Mouse (Mus musculus) adrenal gland, adult (tissue): ENCODE data around the gene Slc16a4.
A peak's percentile ranks its signal among the peaks of the same experiment; 100 is the strongest.
"Not testable (repeated sequence)": the region's sequence is repeated elsewhere in the genome, so short reads cannot be mapped to it uniquely, and the experiment has no call there.

Experiments used
- DNase-seq, 2 experiments: peaks; one replicate each; pipeline ENCODE4 v3.0.0; 2022 to 2023; ENCODE audit warnings: low spot score in 1 of 2; ENCODE audit not compliant: inconsistent age in 2 of 2

Gene Slc16a4

GRCm38 (mm10) chr3:107295672-107296360 lies 4.8 kb downstream of the Slc16a4 start:
- DNase-seq = no peak

- not testable (repeated sequence) for DNase-seq
These were observed 5.9 kb downstream of the Slc16a4 start for GRCm38 (mm10) chr3:107296917-107297316.

DNA sequence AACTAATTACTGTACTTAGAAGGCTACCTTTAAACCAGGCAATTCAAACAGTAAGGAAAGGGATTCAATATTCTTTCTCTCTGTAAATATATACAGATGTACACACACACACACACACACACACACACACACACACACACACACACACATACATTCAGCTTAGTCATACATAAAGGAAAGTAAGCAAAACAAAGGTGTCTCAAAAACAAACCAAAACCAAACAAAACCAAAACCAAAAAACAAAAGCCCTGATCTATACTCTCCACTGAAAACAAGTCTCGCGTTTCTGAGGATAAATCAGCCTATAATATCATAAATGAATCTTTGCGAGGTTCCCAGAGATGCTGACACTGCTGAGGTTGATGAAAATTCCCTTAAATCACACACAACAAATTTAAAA lies 26.3 kb downstream of the Slc16a4 start:
- no peak for DNase-seq

DNA sequence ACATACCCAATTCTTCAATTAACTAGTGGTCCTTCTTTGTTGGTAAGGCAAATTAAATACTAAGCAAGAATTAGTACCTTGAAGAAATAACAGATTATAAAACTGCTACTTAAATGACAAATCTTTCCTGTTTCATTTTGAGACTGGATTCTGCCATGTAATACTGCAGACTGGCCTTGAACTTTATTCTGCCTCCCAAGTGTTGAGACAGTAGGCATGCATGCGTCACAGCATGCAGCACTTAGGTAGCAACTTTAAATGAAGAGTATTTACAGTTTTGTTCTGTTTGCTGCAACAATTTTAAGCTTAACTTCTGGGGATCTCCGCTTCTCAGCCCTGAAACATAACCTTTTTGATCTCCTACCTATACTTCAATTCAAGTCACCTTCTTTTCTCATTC lies 30.1 kb downstream of the Slc16a4 start:
- DNase-seq = peak; percentile 53 to 81

DNA sequence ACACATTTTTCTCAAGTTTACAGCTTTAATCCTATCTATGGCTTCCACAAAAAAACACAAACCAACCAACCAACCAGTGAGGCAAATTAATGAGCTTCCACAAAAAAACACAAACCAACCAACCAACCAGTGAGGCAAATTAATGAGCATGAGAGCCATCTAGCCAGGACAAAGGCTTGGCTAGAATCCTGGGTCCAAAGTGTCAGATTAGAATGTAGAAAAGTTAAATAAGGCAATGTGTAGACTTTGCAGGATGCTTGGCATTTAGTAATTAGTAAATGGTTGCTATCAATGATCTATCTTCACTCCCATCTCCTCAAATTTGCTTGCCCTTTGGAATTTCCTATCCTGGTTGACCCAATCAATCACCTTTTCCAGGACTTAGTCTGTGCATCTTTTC lies 30.7 kb downstream of the Slc16a4 start:
- DNase-seq = no peak

DNA sequence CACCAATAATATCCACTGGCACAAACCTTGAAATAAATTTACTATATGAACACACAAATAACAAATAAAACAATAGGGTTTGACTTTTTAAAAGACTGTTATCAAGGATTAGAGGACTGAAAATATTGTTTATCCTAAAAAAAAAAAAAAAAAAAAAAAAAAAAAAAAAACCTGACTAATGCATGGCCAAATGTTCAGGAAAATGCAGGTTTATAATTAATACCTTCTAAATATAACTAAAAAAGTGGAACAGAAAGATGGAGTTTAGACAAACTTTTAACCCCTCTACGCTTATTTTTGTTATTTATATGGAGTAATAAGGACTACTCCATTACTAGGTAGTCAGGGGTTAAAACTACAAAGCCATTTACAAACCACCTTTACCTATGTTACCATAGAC lies 35.4 kb downstream of the Slc16a4 start:
- no peak for DNase-seq

DNA sequence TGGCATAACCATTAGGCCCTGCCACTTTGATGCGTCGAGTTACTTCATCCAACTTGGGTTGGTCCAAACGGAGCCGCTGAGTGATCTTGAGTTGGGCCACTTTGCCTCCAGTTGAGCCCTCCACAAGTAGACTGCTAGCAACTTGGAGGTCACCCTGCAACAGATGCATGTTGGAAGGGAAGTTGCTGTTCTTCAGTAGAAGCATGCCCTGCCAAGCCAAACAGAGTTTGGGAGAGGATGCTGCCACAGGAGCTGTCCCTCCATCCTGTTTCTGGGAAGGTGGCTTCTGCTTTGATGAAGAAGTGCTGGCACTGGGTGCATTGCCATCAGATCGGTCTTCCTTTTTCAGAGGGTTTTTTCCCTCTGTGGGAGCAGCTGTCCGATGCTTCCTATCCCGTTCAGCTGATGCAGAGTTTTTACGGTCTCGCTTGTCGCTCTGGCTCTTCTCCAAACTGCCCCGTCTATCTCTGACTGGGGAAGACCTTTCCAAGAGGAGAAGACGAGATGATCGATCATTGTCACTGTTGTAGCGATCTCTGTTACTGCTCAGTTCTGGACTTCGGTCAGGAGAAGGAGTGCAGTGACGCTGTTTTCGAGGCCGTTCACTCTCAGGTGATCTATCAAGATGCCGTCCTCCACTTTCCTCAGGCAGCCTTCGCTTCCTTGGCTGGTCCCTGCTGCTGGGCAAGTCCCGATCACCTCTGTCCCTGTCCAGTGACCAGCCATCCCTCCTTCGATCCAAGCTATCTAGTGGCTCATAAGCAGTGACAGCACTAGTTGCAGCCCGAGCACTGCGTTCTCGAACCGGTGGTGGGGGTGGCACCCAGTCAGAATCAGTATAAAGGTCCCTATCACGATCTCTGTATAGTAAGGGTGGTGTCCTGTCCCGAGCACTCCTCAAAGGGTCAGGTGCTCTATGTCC lies 39.7 kb downstream of the Slc16a4 start:
- peak; percentile 49 to 77 for DNase-seq

GRCm38 (mm10) chr3:107331746-107332126 lies 40.7 kb downstream of the Slc16a4 start:
- no peak for DNase-seq

GRCm38 (mm10) chr3:107332127-107332959 lies 41.3 kb downstream of the Slc16a4 start:
- peak in 1 of 2 experiments; percentile 90 for DNase-seq

DNA sequence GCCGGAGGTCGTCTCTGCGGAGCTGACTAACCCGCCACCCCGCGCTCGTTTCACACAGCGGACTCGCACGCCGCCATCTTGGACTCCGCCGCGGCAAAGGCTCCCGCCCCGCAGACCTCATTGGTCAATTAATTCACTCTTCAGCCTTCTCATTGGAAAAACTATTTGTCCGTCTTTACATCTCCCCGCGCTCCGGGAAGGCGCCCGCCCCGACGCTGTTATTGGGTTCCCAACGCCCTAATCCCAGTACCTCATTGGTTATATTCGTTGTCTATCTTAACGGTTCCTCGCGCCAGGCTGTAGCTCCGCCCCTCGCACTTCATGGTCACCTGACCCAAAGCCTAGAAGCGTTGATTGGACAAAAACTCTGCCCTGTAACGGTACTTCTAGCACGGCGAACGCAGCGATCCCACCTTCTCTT lies 41.9 kb downstream of the Slc16a4 start:
- DNase-seq = peak; percentile 98 to 99

DNA sequence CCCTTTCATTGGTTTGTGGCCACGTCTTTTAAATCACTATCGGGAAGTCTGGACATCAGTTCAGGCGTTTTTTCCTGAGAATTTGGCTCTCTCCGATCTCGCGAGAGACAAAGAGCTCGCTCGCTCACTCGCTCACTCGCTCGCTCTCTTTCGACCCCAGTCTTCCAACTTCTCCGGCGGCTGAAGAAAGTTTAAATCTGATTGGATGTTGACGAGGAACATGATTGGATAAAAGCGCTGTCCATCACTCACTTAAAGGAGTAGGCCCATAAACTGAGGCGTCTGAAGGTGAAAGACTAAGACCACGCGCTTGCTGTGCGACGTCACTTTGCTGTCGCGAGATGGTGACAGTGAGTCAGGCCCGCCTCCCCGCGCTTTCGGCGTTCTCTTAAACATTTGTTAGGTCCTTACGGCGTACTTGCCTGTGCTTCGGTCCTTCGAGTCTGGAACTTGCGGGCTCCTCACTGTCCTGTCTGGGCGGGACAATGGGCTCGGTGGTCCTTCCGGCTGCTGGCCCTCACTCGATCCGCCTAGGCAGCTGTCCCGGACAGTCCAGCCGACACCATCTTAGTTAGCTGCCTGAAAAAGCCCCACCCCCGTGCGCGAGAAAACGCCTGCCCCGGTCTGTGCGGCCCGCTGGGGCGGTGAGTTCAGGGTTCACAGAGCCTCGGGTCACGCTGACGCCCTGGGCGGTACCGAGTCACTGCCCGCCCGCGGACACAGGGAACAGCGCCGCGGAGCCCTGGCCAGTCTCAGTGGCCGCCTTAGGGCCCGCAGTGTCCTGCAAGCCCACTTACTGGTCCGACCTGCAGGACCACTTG lies 42.6 kb downstream of the Slc16a4 start, which contains the start of gene Rbm15:
Gene Rbm15 (minus strand): TSS at position 293 of the 821 bp plus-strand sequence.
- peak; percentile 98 to 99 for DNase-seq

GRCm38 (mm10) chr3:107334202-107334934 lies 43.3 kb downstream of the Slc16a4 start:
- no peak for DNase-seq

DNA sequence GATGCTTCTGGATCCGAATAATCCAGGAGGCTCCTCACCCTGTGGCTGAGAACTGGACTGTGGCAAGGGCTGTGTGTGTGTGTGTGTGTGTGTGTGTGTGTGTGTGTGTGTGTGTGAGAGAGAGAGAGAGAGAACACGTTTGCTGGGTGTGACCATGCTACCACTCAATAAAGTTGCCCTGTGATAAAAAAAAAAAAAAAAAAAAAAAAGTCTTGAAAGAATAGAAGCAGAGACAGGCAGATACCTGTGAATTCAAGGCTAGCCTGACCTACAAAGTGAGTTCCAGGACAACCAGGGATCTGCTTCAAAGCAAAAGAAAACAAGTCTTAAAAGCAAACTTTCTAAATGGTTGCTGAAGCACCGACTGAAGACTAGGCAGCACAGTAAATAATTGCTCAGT lies 52.9 kb downstream of the Slc16a4 start:
- DNase-seq = no peak

DNA sequence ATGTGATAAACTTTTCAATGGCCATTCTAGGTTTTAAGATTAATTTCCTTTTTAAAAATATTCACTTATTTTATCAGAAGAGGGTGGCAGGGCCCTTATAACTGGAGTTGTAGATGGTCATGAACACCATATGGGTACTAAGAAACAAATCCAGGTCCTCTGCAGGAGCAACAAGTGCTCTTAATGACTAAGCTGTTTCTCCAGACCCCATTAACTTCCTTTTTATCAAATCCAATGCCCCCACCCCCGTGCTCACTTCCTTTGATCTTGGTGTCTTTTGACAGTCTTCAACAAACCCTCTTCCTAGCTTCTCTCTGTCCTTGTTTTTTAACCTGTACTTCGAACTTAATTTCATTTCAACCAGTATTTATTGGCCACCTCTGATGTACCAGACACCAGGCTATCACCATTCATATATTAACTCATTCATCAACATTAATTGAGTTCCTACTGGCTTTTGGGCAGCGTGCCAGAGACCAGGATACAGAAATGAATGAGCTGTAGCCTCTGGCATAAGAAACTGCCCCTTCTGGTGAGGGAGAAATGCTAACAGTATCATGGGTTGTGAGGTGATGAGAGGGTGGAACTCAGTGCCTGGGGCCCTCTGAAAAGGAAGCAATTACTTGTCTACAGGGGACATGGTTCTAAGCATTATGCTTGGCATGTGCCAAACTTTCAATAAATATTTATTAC lies 54.1 kb downstream of the Slc16a4 start:
- DNase-seq = peak; percentile 14 to 48

- peak; percentile 70 to 89 for DNase-seq
These were observed 58.0 kb downstream of the Slc16a4 start for GRCm38 (mm10) chr3:107349006-107349405.

DNA sequence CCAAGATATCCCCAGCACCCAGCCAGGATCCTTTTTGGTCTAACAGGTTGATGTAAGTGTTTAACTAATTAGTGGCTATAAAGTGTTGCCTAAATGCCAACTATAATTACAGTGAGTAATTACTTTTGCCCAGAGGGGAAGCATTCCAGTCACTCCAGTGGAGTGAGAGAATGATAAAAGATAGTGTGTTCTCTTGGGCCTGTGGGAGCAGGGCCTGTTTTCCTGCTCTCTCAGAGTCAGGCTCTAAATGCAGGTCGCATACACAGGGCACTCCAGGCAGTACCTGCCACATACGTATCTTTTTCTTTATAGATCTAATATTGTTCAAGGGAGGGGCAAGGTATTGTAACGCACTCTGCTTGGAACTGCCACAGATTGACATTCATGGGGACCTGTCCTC lies 60.7 kb downstream of the Slc16a4 start:
- DNase-seq = peak in 1 of 2 experiments; percentile 0

GRCm38 (mm10) chr3:107355618-107356260 lies 64.7 kb downstream of the Slc16a4 start:
- DNase-seq = no peak

- DNase-seq = peak; percentile 83 to 95
These were observed 66.0 kb downstream of the Slc16a4 start for GRCm38 (mm10) chr3:107356964-107357441.
